8 mouse cellular contexts compared by ENCODE assay signal in the genomic region with DNA sequence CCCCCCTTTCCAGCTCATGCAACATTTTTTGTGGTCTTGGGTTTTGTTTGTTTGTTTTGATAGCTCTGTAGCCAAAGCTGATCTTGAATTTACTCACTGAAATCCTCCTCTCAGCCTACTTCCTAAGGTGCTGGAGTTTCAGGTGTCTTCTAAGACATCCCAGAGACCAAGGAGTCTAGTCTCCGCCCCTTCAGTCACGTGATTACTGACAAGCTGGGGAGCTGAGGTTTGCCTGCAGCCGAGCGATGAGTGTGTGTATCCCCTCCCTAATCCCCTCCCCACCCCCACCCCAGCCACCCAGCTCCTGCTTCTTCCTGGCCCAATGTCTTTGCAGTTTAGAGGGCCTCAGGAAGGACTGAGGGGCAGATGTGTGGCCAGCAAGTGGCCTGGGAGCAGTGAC. TPM values are rescaled to one million over a fixed set of nuclear protein-coding genes. Genes with fewer than 3 reads are reported as not detected.
DNase-seq lines count a peak whose midpoint lies in the region; ATAC-seq and TF ChIP-seq lines count a peak whose summit lies in the region.

No protein-coding gene starts in this region.

- peaks cover 16% of the 10 kb centered on the region for H3K4me1 ChIP-seq in intestine, embryonic 14.5 days (replicated peaks; ENCODE audit: control insufficient read depth, insufficient read depth, low read length)
- H3K4me1 ChIP-seq in intestine, postnatal 0 days (replicated peaks; ENCODE audit: control insufficient read depth, insufficient read depth, low read length), result no peaks in the 10 kb centered on the region; the same call in 1 of the 2 replicates
- peaks cover 14% of the 10 kb centered on the region for H3K4me1 ChIP-seq in hindbrain, embryonic 16.5 days (ENCODE audit: control insufficient read depth, insufficient read depth, low read depth, low read length)
- H3K4me1 ChIP-seq in midbrain, postnatal 0 days (ENCODE audit: insufficient read depth, low read length), result peaks cover 15% of the 10 kb centered on the region; the same call in 1 of the 2 replicates

- TF ChIP-seq CTCF in intestine, postnatal 0 days (IDR thresholded peaks at IDR 0.05; ENCODE audit: low read depth), result no peak
- TF ChIP-seq CTCF in midbrain, postnatal 0 days (IDR thresholded peaks at IDR 0.05), result no peak

- H3K36me3 ChIP-seq in intestine, embryonic 14.5 days (ENCODE audit: control insufficient read depth, insufficient read depth, low read length), result no peaks in the 10 kb centered on the region
- H3K36me3 ChIP-seq in intestine, postnatal 0 days (ENCODE audit: control insufficient read depth, insufficient read depth), result no peaks in the 10 kb centered on the region
- H3K36me3 ChIP-seq in hindbrain, embryonic 16.5 days (ENCODE audit: control insufficient read depth, insufficient read depth, low read length), result no peaks in the 10 kb centered on the region
- H3K36me3 ChIP-seq in midbrain, postnatal 0 days (ENCODE audit: insufficient read depth, low read length), result 0 out of 2 replicates have a peak, but pooled peaks cover 3% of the 10 kb centered on the region

- H3K4me2 ChIP-seq in intestine, embryonic 14.5 days (ENCODE audit: low read length), result no peak overlapping the region
- no peak overlapping the region for H3K4me2 ChIP-seq in intestine, postnatal 0 days (replicated peaks; ENCODE audit: low read depth)
- H3K4me2 ChIP-seq in hindbrain, embryonic 16.5 days (ENCODE audit: low read length), result peak overlapping the region; percentile 94; the same call in 1 of the 2 replicates
- peak overlapping the region; percentile 95; the same call in 1 of the 2 replicates for H3K4me2 ChIP-seq in midbrain, postnatal 0 days (ENCODE audit: low read depth, low read length, poor library complexity, severe bottlenecking)

- peaks cover 9% of the 10 kb centered on the region for H3K27me3 ChIP-seq in intestine, embryonic 14.5 days (replicated peaks; ENCODE audit: control insufficient read depth, insufficient read depth, low read length)
- peaks cover 12% of the 10 kb centered on the region for H3K27me3 ChIP-seq in intestine, postnatal 0 days (replicated peaks; ENCODE audit: control insufficient read depth, insufficient read depth, low read length)
- no peaks in the 10 kb centered on the region for H3K27me3 ChIP-seq in hindbrain, embryonic 16.5 days (replicated peaks; ENCODE audit: control insufficient read depth, insufficient read depth, low read length)
- H3K27me3 ChIP-seq in midbrain, postnatal 0 days (ENCODE audit: insufficient read depth, low read length), result no peaks in the 10 kb centered on the region

- 11% methylated on average over 4 of the region's 4 CpGs for WGBS in intestine, embryonic 14.5 days
- WGBS in intestine, postnatal 0 days, result 38% methylated on average over 4 of the region's 4 CpGs
- 17% methylated on average over 4 of the region's 4 CpGs for WGBS in hindbrain, embryonic 16.5 days
- 21% methylated on average over 4 of the region's 4 CpGs for WGBS in midbrain, postnatal 0 days

- 0 out of 2 replicates have a peak, but pooled peaks have one; percentile 23 for ATAC-seq in intestine, embryonic 14.5 days (replicated peaks; ENCODE audit: low FRiP score, low TSS enrichment, low read depth)
- no peak for ATAC-seq in intestine, postnatal 0 days
- no peak for ATAC-seq in hindbrain, embryonic 16.5 days
- no peak for ATAC-seq in midbrain, postnatal 0 days (ENCODE audit: low FRiP score)

- no peak overlapping the region for H3K9ac ChIP-seq in intestine, embryonic 14.5 days (ENCODE audit: low read length)
- H3K9ac ChIP-seq in intestine, postnatal 0 days (ENCODE audit: low read depth, low read length), result no peak overlapping the region
- H3K9ac ChIP-seq in hindbrain, embryonic 16.5 days (ENCODE audit: low read depth, low read length), result no peak overlapping the region
- H3K9ac ChIP-seq in midbrain, postnatal 0 days (replicated peaks; ENCODE audit: low read length, poor library complexity, severe bottlenecking), result 0 out of 2 replicates have a peak overlapping the region, but pooled peaks have one; percentile 64

- H3K9me3 ChIP-seq in intestine, embryonic 14.5 days (ENCODE audit: control insufficient read depth, low read length), result no peaks in the 10 kb centered on the region
- H3K9me3 ChIP-seq in intestine, postnatal 0 days (ENCODE audit: control insufficient read depth), result no peaks in the 10 kb centered on the region
- H3K9me3 ChIP-seq in hindbrain, embryonic 16.5 days (ENCODE audit: control insufficient read depth, low read length), result no peaks in the 10 kb centered on the region
- no peaks in the 10 kb centered on the region for H3K9me3 ChIP-seq in midbrain, postnatal 0 days (ENCODE audit: low read length)

- H3K27ac ChIP-seq in intestine, embryonic 14.5 days (ENCODE audit: low read depth), result no peak overlapping the region
- H3K27ac ChIP-seq in intestine, postnatal 0 days (ENCODE audit: low read depth, low read length), result no peak overlapping the region
- H3K27ac ChIP-seq in hindbrain, embryonic 16.5 days (ENCODE audit: low read depth, low read length), result no peak overlapping the region
- H3K27ac ChIP-seq in midbrain, postnatal 0 days (ENCODE audit: low read depth, low read length), result no peak overlapping the region

- H3K4me3 ChIP-seq in intestine, embryonic 14.5 days (ENCODE audit: low read depth, low read length), result no peak overlapping the region
- H3K4me3 ChIP-seq in intestine, postnatal 0 days (ENCODE audit: low read depth, low read length), result no peak overlapping the region
- no peak overlapping the region for H3K4me3 ChIP-seq in hindbrain, embryonic 16.5 days (ENCODE audit: low read length)
- H3K4me3 ChIP-seq in midbrain, postnatal 0 days (ENCODE audit: low read depth, low read length), result no peak overlapping the region

- DNase-seq in intestine, embryonic 14.5 days (ENCODE audit: low spot score), result no peak
- DNase-seq in R1 (ENCODE audit: low read depth, low spot score), result peak; percentile 63
- DNase-seq in midbrain, postnatal 0 days (ENCODE audit: low spot score), result no peak
- DNase-seq in right cerebral cortex, postnatal 14 days, result no peak
- no peak for DNase-seq in lung, adult 18-20 months
- no peak for DNase-seq in adrenal gland, postnatal 4 days (ENCODE audit: low spot score in 2 of 2)

RNA-seq across cellular contexts. Expression of gene Kcnn1, which starts 5.5 kb away (rescaled TPM):
- 1.6 and 2.1 TPM in 2 replicates for polyA plus RNA-seq in intestine, embryonic 14.5 days (2014; fragmentation: Nextera tagmentation; extraction: Ambion mirVana)
- 0.17 and 0.30 TPM in 2 replicates for polyA plus RNA-seq in intestine, postnatal 0 days (2015; fragmentation: Nextera tagmentation; extraction: Ambion mirVana)
- polyA plus RNA-seq in hindbrain, embryonic 16.5 days (2015; fragmentation: Nextera tagmentation; extraction: Ambion mirVana), result 16.3 and 18.5 TPM in 2 replicates
- 32.5 and 32.8 TPM in 2 replicates for total RNA-seq in midbrain, postnatal 0 days (2014; rRNA removed)
- polyA plus RNA-seq in midbrain, postnatal 0 days (2015; fragmentation: Nextera tagmentation; extraction: Ambion mirVana), result 10.0 and 10.3 TPM in 2 replicates
- total RNA-seq in adrenal gland, postnatal 4 days (2021), result 1 to 10 TPM; 1.4 to 2.1 TPM

RNA-seq across cellular contexts. Expression of gene Ccdc124, which starts 16.2 kb away (rescaled TPM):
- 97.3 and 105 TPM in 2 replicates for polyA plus RNA-seq in intestine, embryonic 14.5 days (2014; fragmentation: Nextera tagmentation; extraction: Ambion mirVana)
- 61.7 and 64.3 TPM in 2 replicates for polyA plus RNA-seq in intestine, postnatal 0 days (2015; fragmentation: Nextera tagmentation; extraction: Ambion mirVana)
- 168 and 190 TPM in 2 replicates for polyA plus RNA-seq in hindbrain, embryonic 16.5 days (2015; fragmentation: Nextera tagmentation; extraction: Ambion mirVana)
- total RNA-seq in midbrain, postnatal 0 days (2014; rRNA removed), result 44.3 and 48.6 TPM in 2 replicates
- 159 and 163 TPM in 2 replicates for polyA plus RNA-seq in midbrain, postnatal 0 days (2015; fragmentation: Nextera tagmentation; extraction: Ambion mirVana)
- total RNA-seq in adrenal gland, postnatal 4 days (2021), result 10 to 100 TPM; 36.8 to 38.6 TPM

RNA-seq across cellular contexts. Expression of gene Arrdc2, which starts 18.0 kb away (rescaled TPM):
- 7.3 and 7.9 TPM in 2 replicates for polyA plus RNA-seq in intestine, embryonic 14.5 days (2014; fragmentation: Nextera tagmentation; extraction: Ambion mirVana)
- polyA plus RNA-seq in intestine, postnatal 0 days (2015; fragmentation: Nextera tagmentation; extraction: Ambion mirVana), result 6.2 and 6.9 TPM in 2 replicates
- 6.8 and 7.9 TPM in 2 replicates for polyA plus RNA-seq in hindbrain, embryonic 16.5 days (2015; fragmentation: Nextera tagmentation; extraction: Ambion mirVana)
- total RNA-seq in midbrain, postnatal 0 days (2014; rRNA removed), result 13.6 TPM in 2 replicates
- 6.0 and 6.6 TPM in 2 replicates for polyA plus RNA-seq in midbrain, postnatal 0 days (2015; fragmentation: Nextera tagmentation; extraction: Ambion mirVana)
- total RNA-seq in adrenal gland, postnatal 4 days (2021), result 10 to 100 TPM; 14.6 to 15.7 TPM

RNA-seq across cellular contexts. Expression of gene Slc5a5, which starts 35.0 kb away (rescaled TPM):
- 0.32 and 0.45 TPM in 2 replicates for polyA plus RNA-seq in intestine, embryonic 14.5 days (2014; fragmentation: Nextera tagmentation; extraction: Ambion mirVana)
- polyA plus RNA-seq in intestine, postnatal 0 days (2015; fragmentation: Nextera tagmentation; extraction: Ambion mirVana), result 0.20 and 0.52 TPM in 2 replicates
- 2.4 and 3.1 TPM in 2 replicates for polyA plus RNA-seq in hindbrain, embryonic 16.5 days (2015; fragmentation: Nextera tagmentation; extraction: Ambion mirVana)
- 1.2 and 2.1 TPM in 2 replicates for total RNA-seq in midbrain, postnatal 0 days (2014; rRNA removed)
- polyA plus RNA-seq in midbrain, postnatal 0 days (2015; fragmentation: Nextera tagmentation; extraction: Ambion mirVana), result 3.7 and 4.1 TPM in 2 replicates
- total RNA-seq in adrenal gland, postnatal 4 days (2021), result under 1 TPM; 0.14 to 0.17 TPM

RNA-seq across cellular contexts. Expression of gene Rpl18a, which starts 39.7 kb away (rescaled TPM):
- polyA plus RNA-seq in intestine, embryonic 14.5 days (2014; fragmentation: Nextera tagmentation; extraction: Ambion mirVana), result 6,009 and 6,086 TPM in 2 replicates
- polyA plus RNA-seq in intestine, postnatal 0 days (2015; fragmentation: Nextera tagmentation; extraction: Ambion mirVana), result 2,933 and 2,947 TPM in 2 replicates
- 1,821 and 2,018 TPM in 2 replicates for polyA plus RNA-seq in hindbrain, embryonic 16.5 days (2015; fragmentation: Nextera tagmentation; extraction: Ambion mirVana)
- total RNA-seq in midbrain, postnatal 0 days (2014; rRNA removed), result 1,447 and 1,819 TPM in 2 replicates
- 2,274 and 2,285 TPM in 2 replicates for polyA plus RNA-seq in midbrain, postnatal 0 days (2015; fragmentation: Nextera tagmentation; extraction: Ambion mirVana)
- total RNA-seq in adrenal gland, postnatal 4 days (2021), result 1,000 to 10,000 TPM; 1,999 to 2,049 TPM

Comparison
In these comparisons a context has a peak if more than half of its experiments do, and no peak if none do; other contexts are left out.
1. H3K4me2 ChIP-seq: peak in hindbrain, embryonic 16.5 days (single experiment) and midbrain, postnatal 0 days (single experiment); none in intestine, embryonic 14.5 days (single experiment) and intestine, postnatal 0 days (single experiment).